Mouse (Mus musculus) forebrain, postnatal 0 days (tissue): ENCODE measurements around the gene Bhlhe40. TPM values are rescaled to one million over a fixed set of nuclear protein-coding genes. Genes with fewer than 3 reads are reported as not detected.
A peak's percentile ranks its signal among the peaks of the same experiment; 100 is the strongest.

Experiments used
- ATAC-seq: fragments of 200-750 bp; cut with Nextera tagmentation; 2 replicates; pipeline ENCODE4 v1.8.0; 2017; ENCODE audit warnings: mild to moderate bottlenecking, moderate library complexity
- DNase-seq: peaks from one replicate; pipeline ENCODE4 v3.0.0-alpha.2; 2015
- H3K27ac ChIP-seq: fragments of 300-500 bp; sonication (generic); 2 replicates; pipeline ENCODE4 v1.5.1; 2014; ENCODE audit warnings: low read depth, mild to moderate bottlenecking, antibody characterized with exemption, low read length, moderate library complexity, mixed read lengths
- H3K27me3 ChIP-seq: fragments of 300-500 bp; sonication (generic); 2 replicates; pipeline ENCODE4 v1.6.1; 2014; ENCODE audit warnings: mild to moderate bottlenecking, low read length, mixed read lengths; ENCODE audit not compliant: insufficient read depth
- H3K36me3 ChIP-seq: fragments of 300-500 bp; sonication (generic); 2 replicates; pipeline ENCODE4 v1.6.1; 2014; ENCODE audit warnings: mild to moderate bottlenecking, moderate library complexity; ENCODE audit not compliant: insufficient read depth
- H3K4me1 ChIP-seq: fragments of 300-500 bp; sonication (generic); 2 replicates; pipeline ENCODE4 v1.6.1; 2014; ENCODE audit warnings: antibody characterized with exemption; ENCODE audit not compliant: insufficient read depth
- H3K4me2 ChIP-seq: fragments of 300-500 bp; sonication (generic); 2 replicates; pipeline ENCODE4 v1.6.1; 2014; ENCODE audit warnings: low read depth, mild to moderate bottlenecking, moderate library complexity
- H3K4me3 ChIP-seq: fragments of 300-500 bp; sonication (generic); 2 replicates; pipeline ENCODE4 v1.5.1; 2014; ENCODE audit warnings: low read depth, low read length, mixed read lengths
- H3K9ac ChIP-seq: fragments of 300-500 bp; sonication (generic); 2 replicates; pipeline ENCODE4 v1.6.1; 2014; ENCODE audit warnings: mild to moderate bottlenecking
- H3K9me3 ChIP-seq: fragments of 300-500 bp; sonication (generic); 2 replicates; pipeline ENCODE4 v1.6.1; 2016; ENCODE audit warnings: low read length
- CTCF ChIP-seq: sonication (generic); IDR thresholded peaks from 2 replicates; pipeline ENCODE4 v1.5.1; 2016; ENCODE audit warnings: antibody characterized with exemption, control low read depth, low read depth
- WGBS: fragments of 180-500 bp; shearing (Covaris S2); extraction: QIAGEN DNeasy Blood & Tissue Kit; methylation state at CpG from one replicate; pipeline ENCODE4 v1.1.7; 2014; 5-methylcytosine and 5-hydroxymethylcytosine counted together
- polyA plus RNA-seq: library from polyadenylated mRNA; unstranded; fragments of >200 nt; fragmentation: Nextera tagmentation; extraction: Ambion mirVana; gene quantifications from 2 replicates; pipeline ENCODE4 v1.2.1, GENCODE M21; 2015
- total RNA-seq: library from RNA; depleted of rRNA; stranded (reverse); fragments of >200 nt; gene quantifications from 2 replicates; pipeline ENCODE4 v1.2.3, GENCODE M21; 2014

Gene Bhlhe40
- total and polyA plus RNA-seq, 2 experiments from 2014 or later, result 8.3 to 11.1 TPM

DNA sequence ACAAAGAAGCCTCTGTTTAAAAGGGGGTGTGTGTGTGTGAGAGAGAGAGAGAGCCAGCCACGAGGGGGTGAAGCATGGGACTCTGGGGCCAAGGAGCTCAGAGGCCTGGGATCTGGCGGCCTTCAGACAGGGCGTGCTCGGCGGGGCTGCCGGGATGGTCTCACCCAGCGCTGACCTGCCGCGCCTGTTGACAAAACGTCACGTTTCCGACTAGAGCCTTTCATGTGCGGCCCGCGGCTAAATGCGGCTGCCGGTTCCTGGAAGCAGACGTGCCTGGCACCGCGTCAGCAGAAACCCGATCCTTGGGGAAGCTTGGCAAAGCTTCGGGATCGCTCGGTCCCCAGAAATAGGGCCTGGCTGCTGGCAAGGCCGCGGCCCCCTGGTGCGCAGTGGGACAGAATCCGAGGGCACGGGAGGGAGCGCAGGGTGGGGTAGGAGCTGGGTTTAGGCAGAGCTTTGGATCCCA, 7.9 kb downstream of the Bhlhe40 start:
- WGBS, result 1% methylated on average over 30 of the region's 30 CpGs
- Histone ChIP-seq H3K9ac (peak overlapping the region; percentile 56), H3K4me3 (peak overlapping the region; percentile 31), H3K9me3 (no peaks in the 10 kb centered on the region), H3K4me2 (peak overlapping the region; percentile 60), H3K36me3 (no peaks in the 10 kb centered on the region), H3K27me3 (no peaks in the 10 kb centered on the region), H3K27ac (peak overlapping the region; percentile 69), H3K4me1 (peaks cover 14% of the 10 kb centered on the region)
- peak; percentile 85 for DNase-seq
- peak; percentile 86 for ATAC-seq
- TF ChIP-seq CTCF, result no peak

DNA sequence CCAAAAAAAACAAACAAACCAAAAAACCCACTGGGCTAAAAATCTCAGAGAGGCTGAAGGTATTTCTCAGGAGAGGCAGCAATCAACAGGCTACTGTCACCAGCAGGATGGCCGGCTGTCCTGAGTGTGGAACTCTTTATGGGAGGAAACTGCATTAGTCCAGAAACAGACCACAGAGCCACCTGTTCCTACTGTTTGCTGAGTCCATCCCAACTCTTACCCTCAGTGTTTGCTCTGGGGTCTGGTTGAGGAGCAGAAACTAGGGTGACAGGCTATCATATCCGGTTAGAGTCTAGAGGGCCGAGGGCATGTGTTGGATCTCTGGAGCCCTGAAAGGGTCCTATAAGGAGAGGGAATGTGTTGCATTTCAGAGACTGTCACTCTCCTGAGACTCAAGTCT, 9.8 kb downstream of the Bhlhe40 start:
- no peak overlapping the region for H3K4me3 ChIP-seq
- 94% methylated on average over 3 of the region's 3 CpGs for WGBS
- no peak for DNase-seq

DNA sequence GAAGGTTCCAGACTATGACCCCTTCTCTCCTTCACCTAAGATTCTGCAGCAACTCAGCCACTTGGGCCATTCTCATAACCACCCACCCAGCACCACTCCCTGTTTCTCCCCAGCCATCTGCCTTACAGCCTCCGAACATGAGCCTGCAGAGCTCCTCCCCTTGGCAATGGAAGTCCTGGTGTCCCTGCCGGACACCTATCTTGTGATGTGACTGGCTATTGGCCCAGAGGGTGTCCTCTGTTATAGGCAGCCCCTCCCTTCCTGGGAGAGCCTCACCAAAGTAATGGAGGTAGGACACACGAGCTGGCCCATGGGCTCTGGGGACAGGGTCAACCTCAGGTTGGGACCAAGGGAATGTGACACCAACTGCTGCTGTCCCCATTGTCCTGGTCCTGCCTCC, 10.4 kb downstream of the Bhlhe40 start:
- Histone ChIP-seq H3K4me3 (no peak overlapping the region), H3K36me3 (no peaks in the 10 kb centered on the region), H3K9me3 (no peaks in the 10 kb centered on the region), H3K4me1 (peaks cover 14% of the 10 kb centered on the region), H3K27ac (no peak overlapping the region), H3K27me3 (no peaks in the 10 kb centered on the region), H3K4me2 (no peak overlapping the region), H3K9ac (no peak overlapping the region)
- 75% methylated on average over 3 of the region's 3 CpGs for WGBS
- DNase-seq, result no peak
- no peak for TF ChIP-seq CTCF
- no peak for ATAC-seq

More for the DNA sequence above, 9.8 kb downstream of the Bhlhe40 start:
- TF ChIP-seq CTCF, result no peak
- Histone ChIP-seq H3K27ac (no peak overlapping the region), H3K4me1 (peaks cover 14% of the 10 kb centered on the region), H3K4me2 (no peak overlapping the region), H3K9ac (no peak overlapping the region), H3K36me3 (no peaks in the 10 kb centered on the region), H3K9me3 (no peaks in the 10 kb centered on the region), H3K27me3 (no peaks in the 10 kb centered on the region)
- ATAC-seq, result no peak

DNA sequence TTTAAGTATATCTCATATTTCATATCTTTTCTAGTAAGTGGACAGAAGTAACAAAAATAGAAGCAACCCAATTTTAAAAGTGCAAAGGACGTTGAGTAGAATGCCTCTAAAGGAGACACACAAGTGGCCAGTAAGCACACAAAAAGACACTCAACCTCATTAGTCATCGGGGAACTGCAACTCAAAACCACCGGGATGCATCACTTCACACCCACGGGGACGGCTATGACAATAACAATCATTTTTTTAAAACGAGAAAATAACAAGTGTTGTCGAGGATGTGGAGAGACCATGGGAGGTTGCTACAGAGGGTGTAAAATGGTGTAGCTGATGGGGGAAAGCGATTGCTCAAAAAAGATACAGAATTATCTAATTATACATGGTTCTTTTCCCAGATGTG, 11.7 kb downstream of the Bhlhe40 start:
- ATAC-seq (no peak), DNase-seq (no peak)
- Histone ChIP-seq H3K4me1 (peaks cover 14% of the 10 kb centered on the region), H3K9ac (no peak overlapping the region), H3K4me3 (no peak overlapping the region), H3K27ac (no peak overlapping the region), H3K36me3 (no peaks in the 10 kb centered on the region), H3K27me3 (no peaks in the 10 kb centered on the region), H3K4me2 (no peak overlapping the region), H3K9me3 (no peaks in the 10 kb centered on the region)
- TF ChIP-seq CTCF, result no peak
- 81% methylated on average over 8 of the region's 8 CpGs for WGBS

DNA sequence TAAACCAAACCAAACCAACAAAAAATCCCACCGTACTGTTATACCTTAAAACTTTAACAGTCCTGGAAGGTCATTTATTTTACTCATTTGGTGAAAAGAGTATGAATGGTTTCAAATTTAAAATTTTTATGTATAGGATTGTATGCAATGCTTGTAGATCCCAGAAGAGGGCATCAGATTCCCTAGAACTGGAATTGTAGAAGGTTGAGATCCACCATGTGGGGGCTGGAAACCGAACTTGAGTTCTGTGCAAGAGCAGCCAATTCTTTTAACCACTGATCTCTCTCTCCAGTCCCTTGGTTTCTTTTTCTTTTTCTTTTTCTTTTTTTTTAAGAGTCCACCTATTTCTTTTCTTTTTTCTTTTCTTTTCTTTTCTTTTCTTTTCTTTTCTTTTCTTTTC, 13.8 kb downstream of the Bhlhe40 start:
- Histone ChIP-seq H3K27ac (no peak overlapping the region), H3K9ac (no peak overlapping the region), H3K36me3 (no peaks in the 10 kb centered on the region), H3K4me3 (no peak overlapping the region), H3K9me3 (no peaks in the 10 kb centered on the region), H3K4me2 (no peak overlapping the region), H3K27me3 (no peaks in the 10 kb centered on the region), H3K4me1 (no peaks in the 10 kb centered on the region)
- DNase-seq, result no peak
- TF ChIP-seq CTCF, result no peak
- 88% methylated on average over 2 of the region's 2 CpGs for WGBS
- no peak for ATAC-seq

DNA sequence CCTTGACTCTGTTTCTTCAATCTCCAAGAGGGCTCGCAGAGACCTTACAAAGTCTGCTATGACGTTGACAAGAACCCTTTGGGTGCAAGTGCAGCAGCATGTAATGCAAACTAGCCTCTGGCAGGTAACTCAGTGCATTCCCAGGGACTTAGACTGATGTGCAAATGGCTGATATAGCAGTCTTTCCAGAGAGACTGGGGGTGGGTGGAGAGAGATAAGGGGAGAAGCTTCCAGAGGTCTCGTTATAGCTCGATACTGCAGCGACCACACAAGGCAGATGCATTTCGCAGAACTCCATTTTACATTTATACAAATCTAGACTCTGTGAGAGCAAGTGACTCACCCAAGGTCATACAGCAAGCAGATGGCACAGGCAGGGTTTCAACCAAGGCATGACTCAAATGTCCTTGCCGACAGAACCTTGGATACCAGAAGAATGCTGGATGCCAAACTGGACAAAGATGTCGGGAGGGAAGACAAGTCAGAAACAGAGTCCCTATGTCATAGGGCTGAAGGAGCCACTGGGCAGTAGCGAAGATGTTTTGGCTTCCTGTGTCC, 16.4 kb downstream of the Bhlhe40 start:
- ATAC-seq (no peak), DNase-seq (no peak)
- Histone ChIP-seq H3K27me3 (no peaks in the 10 kb centered on the region), H3K9ac (no peak overlapping the region), H3K27ac (no peak overlapping the region), H3K4me3 (no peak overlapping the region), H3K36me3 (no peaks in the 10 kb centered on the region), H3K9me3 (no peaks in the 10 kb centered on the region), H3K4me2 (no peak overlapping the region), H3K4me1 (no peaks in the 10 kb centered on the region)
- TF ChIP-seq CTCF, result no peak
- 92% methylated on average over 9 of the region's 9 CpGs for WGBS

DNA sequence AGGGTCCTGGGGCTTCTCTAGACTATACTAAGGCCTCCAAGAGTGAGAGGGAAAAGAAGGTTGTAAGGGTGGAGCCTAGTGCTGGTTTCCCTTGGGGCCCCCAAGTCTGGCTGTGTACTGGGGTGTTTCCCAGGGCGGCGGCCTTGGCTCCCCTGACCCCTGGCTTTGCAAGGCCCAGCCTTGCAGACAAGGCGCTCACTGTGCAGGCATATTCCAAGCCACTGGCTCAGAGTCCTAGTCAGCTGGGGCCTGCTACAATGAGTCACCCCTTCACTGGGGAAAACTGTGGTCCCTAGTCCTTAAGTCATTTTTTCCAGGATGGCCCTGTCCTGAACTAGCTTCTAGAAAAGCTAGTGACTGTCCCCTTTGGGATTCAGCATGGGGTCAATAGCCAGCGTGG, 17.3 kb downstream of the Bhlhe40 start:
- Histone ChIP-seq H3K9me3 (no peaks in the 10 kb centered on the region), H3K4me1 (no peaks in the 10 kb centered on the region), H3K36me3 (no peaks in the 10 kb centered on the region), H3K9ac (no peak overlapping the region), H3K27me3 (no peaks in the 10 kb centered on the region), H3K4me2 (no peak overlapping the region), H3K4me3 (no peak overlapping the region), H3K27ac (no peak overlapping the region)
- 97% methylated on average over 4 of the region's 4 CpGs for WGBS
- DNase-seq, result no peak
- no peak for ATAC-seq
- no peak for TF ChIP-seq CTCF
